Mouse (Mus musculus) stomach, postnatal 0 days (tissue): Measurements from ENCODE around the gene Elmo2.

ENCODE experiments used
- CTCF ChIP-seq: IDR thresholded peaks from 2 replicates; pipeline ENCODE4 v1.5.1; 2016; ENCODE audit warnings: antibody characterized with exemption, low read depth, mild to moderate bottlenecking, moderate library complexity
- EP300 ChIP-seq: optimal IDR thresholded peaks from 2 replicates; pipeline ENCODE3; 2016; ENCODE audit warnings: antibody characterized with exemption

GRCm38 (mm10) chr2:165250903-165251302, 75.4 kb downstream of the Elmo2 start:
- TF ChIP-seq CTCF (no peak), EP300 (no peak)
